Mouse (Mus musculus) hindbrain, embryonic 14.5 days (tissue): ENCODE data around the gene Irs1. TPM values are rescaled to one million over a fixed set of nuclear protein-coding genes. Genes with fewer than 3 reads are reported as not detected.

Experiments used
- ATAC-seq: fragments of 200-750 bp; cut with Nextera tagmentation; 2 replicates; pipeline ENCODE4 v1.8.0; 2017; ENCODE audit warnings: moderate number of reproducible peaks, mild to moderate bottlenecking, moderate TSS enrichment, moderate library complexity; ENCODE audit not compliant: low FRiP score
- DNase-seq: peaks from one replicate; pipeline ENCODE4 v3.0.0-alpha.2; 2015; ENCODE audit warnings: low spot score
- H3K27ac ChIP-seq: fragments of 300-500 bp; sonication (generic); 2 replicates; pipeline ENCODE4 v1.5.1; 2014; ENCODE audit warnings: mild to moderate bottlenecking, moderate library complexity
- H3K27me3 ChIP-seq: fragments of 300-500 bp; sonication (generic); 2 replicates; pipeline ENCODE4 v1.6.1; 2014; ENCODE audit warnings: mild to moderate bottlenecking, low read length, mixed read lengths; ENCODE audit not compliant: control insufficient read depth, insufficient read depth
- H3K36me3 ChIP-seq: fragments of 300-500 bp; sonication (generic); replicated peaks from 2 replicates; pipeline ENCODE4 v1.6.1; 2014; ENCODE audit not compliant: control insufficient read depth, insufficient read depth
- H3K4me1 ChIP-seq: fragments of 300-500 bp; sonication (generic); replicated peaks from 2 replicates; pipeline ENCODE4 v1.6.1; 2014; ENCODE audit warnings: antibody characterized with exemption, low read length, mixed read lengths; ENCODE audit not compliant: control insufficient read depth, insufficient read depth
- H3K4me2 ChIP-seq: fragments of 300-500 bp; sonication (generic); replicated peaks from 2 replicates; pipeline ENCODE4 v1.6.1; 2014; ENCODE audit warnings: mild to moderate bottlenecking, moderate library complexity
- H3K4me3 ChIP-seq: fragments of 300-500 bp; sonication (generic); replicated peaks from 2 replicates; pipeline ENCODE4 v1.5.1; 2014; ENCODE audit warnings: mild to moderate bottlenecking, low read length
- H3K9ac ChIP-seq: fragments of 300-500 bp; sonication (generic); 2 replicates; pipeline ENCODE4 v1.6.1; 2014
- H3K9me3 ChIP-seq: fragments of 300-500 bp; sonication (generic); 2 replicates; pipeline ENCODE4 v1.6.1; 2016; ENCODE audit warnings: low read length; ENCODE audit not compliant: control insufficient read depth
- WGBS: fragments of 180-500 bp; shearing (Covaris S2); extraction: QIAGEN DNeasy Blood & Tissue Kit; methylation state at CpG from one replicate; pipeline ENCODE4 v1.1.7; 2014; 5-methylcytosine and 5-hydroxymethylcytosine counted together
- polyA plus RNA-seq: library from polyadenylated mRNA; unstranded; fragments of >200 nt; fragmentation: Nextera tagmentation; extraction: Ambion mirVana; gene quantifications from 2 replicates; pipeline ENCODE4 v1.2.1, GENCODE M21; 2014

Gene Irs1
- polyA plus RNA-seq, 1 experiment from 2014 or later: 10.2 TPM

- Histone ChIP-seq H3K27ac (no peak overlapping the region), H3K4me3 (no peak overlapping the region), H3K4me2 (no peak overlapping the region), H3K36me3 (peaks cover 10% of the 10 kb centered on the region), H3K4me1 (no peaks in the 10 kb centered on the region), H3K27me3 (no peaks in the 10 kb centered on the region), H3K9me3 (no peaks in the 10 kb centered on the region), H3K9ac (no peak overlapping the region)
- WGBS: 80% methylated on average over 3 of the region's 3 CpGs
- ATAC-seq (no peak), DNase-seq (no peak)
Measured at GRCm38 (mm10) chr1:82239409-82240201, 51.6 kb downstream of the Irs1 start.

DNA sequence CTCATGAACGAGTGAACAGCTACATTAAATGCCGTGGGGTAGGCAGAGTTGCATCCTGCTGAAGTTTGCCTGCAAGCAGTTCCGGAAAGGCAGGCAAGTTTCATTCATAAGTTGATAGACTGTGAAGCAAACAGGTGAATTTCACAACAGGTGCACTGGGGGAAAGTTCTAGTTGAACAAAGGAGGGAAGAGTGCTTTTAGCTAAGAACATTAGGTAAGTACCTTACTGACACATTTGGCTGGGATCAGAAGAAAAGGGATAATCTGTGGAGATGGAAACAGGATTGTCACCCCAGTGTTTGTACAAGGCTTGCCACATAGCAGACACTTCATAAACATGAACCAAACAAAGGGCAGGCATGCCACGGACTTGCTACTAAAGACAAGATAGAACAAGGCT, 53.0 kb downstream of the Irs1 start:
- H3K9me3 ChIP-seq: no peaks in the 10 kb centered on the region
- H3K4me2 ChIP-seq: no peak overlapping the region
- no peak overlapping the region for H3K4me3 ChIP-seq
- no peak overlapping the region for H3K9ac ChIP-seq
- no peaks in the 10 kb centered on the region for H3K4me1 ChIP-seq
- DNase-seq: no peak
- no peak for ATAC-seq
- no peaks in the 10 kb centered on the region for H3K27me3 ChIP-seq
- peaks cover 10% of the 10 kb centered on the region for H3K36me3 ChIP-seq
- WGBS: 81% methylated on average over 4 of the region's 4 CpGs
- no peak overlapping the region for H3K27ac ChIP-seq

DNA sequence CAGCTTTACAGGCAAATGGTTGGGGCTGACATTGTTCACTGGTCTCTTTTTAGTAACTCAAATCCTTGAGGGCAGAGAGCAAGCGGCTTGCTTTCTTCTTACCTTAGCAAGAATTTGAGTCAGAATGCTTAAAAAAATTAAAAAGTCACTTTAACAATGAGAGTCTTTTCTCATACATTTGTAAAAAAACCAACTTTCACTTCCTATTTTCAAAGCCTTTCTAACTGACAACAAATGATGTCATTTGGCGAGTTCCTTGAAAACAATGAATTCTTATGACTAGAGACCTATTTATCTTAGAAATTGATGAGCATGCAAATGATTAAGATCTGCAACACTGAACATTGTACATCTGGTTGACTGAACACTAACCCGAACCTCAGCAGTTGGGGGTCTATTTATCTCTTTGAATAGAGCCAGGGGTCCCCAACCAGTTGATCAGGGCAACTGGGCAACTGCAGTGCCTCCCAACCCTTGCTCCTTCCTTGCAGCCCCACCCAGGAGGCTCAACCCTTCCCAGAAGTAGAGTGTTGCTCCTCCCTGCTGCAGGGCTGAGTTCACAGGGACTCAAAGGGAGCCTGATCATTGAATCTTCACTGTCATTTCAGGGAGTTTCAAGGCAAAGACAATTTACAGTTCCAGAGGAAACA, 55.6 kb downstream of the Irs1 start:
- DNase-seq (no peak), ATAC-seq (no peak)
- Histone ChIP-seq H3K36me3 (peaks cover 10% of the 10 kb centered on the region), H3K4me1 (no peaks in the 10 kb centered on the region), H3K9ac (no peak overlapping the region), H3K4me2 (no peak overlapping the region), H3K27ac (no peak overlapping the region), H3K4me3 (no peak overlapping the region), H3K9me3 (no peaks in the 10 kb centered on the region), H3K27me3 (no peaks in the 10 kb centered on the region)
- WGBS: 47% methylated on average over 3 of the region's 3 CpGs

DNA sequence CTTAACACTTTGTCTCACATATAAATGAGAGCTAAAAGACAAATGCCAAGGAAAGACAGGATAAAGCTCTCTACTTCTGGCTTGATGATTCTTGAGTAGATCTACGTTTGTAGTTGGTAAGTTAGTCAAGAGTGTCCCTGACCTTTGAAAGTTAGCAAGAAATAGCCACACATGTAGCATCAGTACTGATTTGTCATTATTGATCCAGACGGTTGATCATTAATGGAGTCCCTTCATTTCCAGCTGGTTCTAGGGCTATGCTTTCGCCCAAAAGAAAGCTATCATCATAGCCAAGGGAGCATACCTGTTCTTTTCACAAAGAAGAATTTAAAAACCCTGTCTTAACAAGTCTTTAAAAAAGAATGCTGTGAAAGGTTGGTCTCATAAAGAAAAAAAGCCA, 56.6 kb downstream of the Irs1 start:
- Histone ChIP-seq H3K27me3 (no peaks in the 10 kb centered on the region), H3K27ac (no peak overlapping the region), H3K9ac (no peak overlapping the region), H3K36me3 (peaks cover 10% of the 10 kb centered on the region), H3K4me2 (no peak overlapping the region), H3K9me3 (no peaks in the 10 kb centered on the region), H3K4me3 (no peak overlapping the region), H3K4me1 (no peaks in the 10 kb centered on the region)
- DNase-seq: no peak
- WGBS: 86% methylated on average over 3 of the region's 3 CpGs
- ATAC-seq: no peak

GRCm38 (mm10) chr1:82232812-82233211, 58.4 kb downstream of the Irs1 start, which contains the start of gene Gm9747:
Gm9747 (plus strand) TSS chr1:82233112.
- DNase-seq (no peak), ATAC-seq (no peak)
- no peak within 1 kb of the TSS for H3K4me3 ChIP-seq
- no peak within 1 kb of the TSS for H3K27ac ChIP-seq
- H3K27me3 ChIP-seq: no peaks in the 10 kb centered on the region
- H3K9ac ChIP-seq: no peak within 1 kb of the TSS
- no peak within 1 kb of the TSS for H3K4me2 ChIP-seq
- H3K9me3 ChIP-seq: no peaks in the 10 kb centered on the region
- H3K36me3 ChIP-seq: peaks cover 10% of the 10 kb centered on the region
- H3K4me1 ChIP-seq: no peaks in the 10 kb centered on the region
- 96% methylated on average over 3 of the region's 3 CpGs for WGBS

DNA sequence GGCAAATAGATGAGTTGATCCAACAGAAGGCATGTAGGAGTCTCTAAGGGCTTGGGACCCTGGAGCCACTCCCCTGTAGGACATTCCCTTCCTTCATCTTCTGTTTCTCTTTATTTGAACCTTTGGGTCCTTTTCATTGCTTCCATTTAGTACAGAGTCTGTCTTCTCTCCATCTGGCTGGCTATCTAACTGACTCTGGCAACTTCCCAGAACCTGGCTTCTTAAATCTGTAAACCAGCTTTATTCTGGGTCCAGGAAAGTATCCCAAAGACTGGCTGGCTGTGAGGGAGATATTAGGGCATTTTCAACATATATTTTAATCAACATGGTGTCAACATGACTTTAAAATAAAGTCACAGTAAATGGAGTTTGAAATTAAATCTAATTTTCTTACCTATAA, 62.4 kb downstream of the Irs1 start:
- Histone ChIP-seq H3K27ac (no peak overlapping the region), H3K4me3 (no peak overlapping the region), H3K9ac (no peak overlapping the region), H3K9me3 (no peaks in the 10 kb centered on the region), H3K36me3 (no peaks in the 10 kb centered on the region), H3K4me2 (no peak overlapping the region), H3K4me1 (no peaks in the 10 kb centered on the region), H3K27me3 (no peaks in the 10 kb centered on the region)
- DNase-seq (no peak), ATAC-seq (no peak)

GRCm38 (mm10) chr1:82223042-82223795, 68.0 kb downstream of the Irs1 start:
- WGBS: 93% methylated on average over 5 of the region's 5 CpGs
- no peak overlapping the region for H3K9ac ChIP-seq

DNA sequence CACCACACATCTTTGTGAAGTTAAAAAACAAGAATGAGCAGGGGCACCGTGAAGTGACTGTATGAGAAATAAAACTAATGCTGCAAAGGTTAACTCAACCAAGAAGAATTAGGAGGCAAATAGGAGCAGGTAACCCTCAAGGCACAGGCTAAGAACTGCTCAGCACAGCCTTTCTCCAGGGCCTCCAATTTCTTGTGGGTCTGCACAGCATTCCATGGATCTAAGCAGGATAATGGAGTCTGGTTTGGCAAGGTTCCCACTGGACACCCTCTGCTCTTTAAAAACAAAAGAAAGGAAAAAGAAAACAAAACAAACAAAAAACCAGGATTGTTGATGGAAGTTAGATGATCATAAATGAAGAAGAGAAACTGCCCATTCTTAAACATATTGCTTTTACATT, 69.8 kb downstream of the Irs1 start:
- ATAC-seq (no peak), DNase-seq (no peak)
- Histone ChIP-seq H3K4me3 (no peak overlapping the region), H3K4me2 (no peak overlapping the region), H3K36me3 (no peaks in the 10 kb centered on the region), H3K9me3 (no peaks in the 10 kb centered on the region), H3K4me1 (0 out of 2 replicates have a peak, but pooled peaks cover 5% of the 10 kb centered on the region), H3K9ac (no peak overlapping the region), H3K27me3 (no peaks in the 10 kb centered on the region), H3K27ac (no peak overlapping the region)
- WGBS: 55% methylated on average over 1 of the region's 1 CpGs

More at GRCm38 (mm10) chr1:82223042-82223795, 68.0 kb downstream of the Irs1 start:
- no peak overlapping the region for H3K4me2 ChIP-seq
- H3K27ac ChIP-seq: no peak overlapping the region
- no peaks in the 10 kb centered on the region for H3K36me3 ChIP-seq
- DNase-seq: no peak
- no peaks in the 10 kb centered on the region for H3K9me3 ChIP-seq
- no peak for ATAC-seq
- no peaks in the 10 kb centered on the region for H3K27me3 ChIP-seq
- no peak overlapping the region for H3K4me3 ChIP-seq
- H3K4me1 ChIP-seq: 0 out of 2 replicates have a peak, but pooled peaks cover 5% of the 10 kb centered on the region

DNA sequence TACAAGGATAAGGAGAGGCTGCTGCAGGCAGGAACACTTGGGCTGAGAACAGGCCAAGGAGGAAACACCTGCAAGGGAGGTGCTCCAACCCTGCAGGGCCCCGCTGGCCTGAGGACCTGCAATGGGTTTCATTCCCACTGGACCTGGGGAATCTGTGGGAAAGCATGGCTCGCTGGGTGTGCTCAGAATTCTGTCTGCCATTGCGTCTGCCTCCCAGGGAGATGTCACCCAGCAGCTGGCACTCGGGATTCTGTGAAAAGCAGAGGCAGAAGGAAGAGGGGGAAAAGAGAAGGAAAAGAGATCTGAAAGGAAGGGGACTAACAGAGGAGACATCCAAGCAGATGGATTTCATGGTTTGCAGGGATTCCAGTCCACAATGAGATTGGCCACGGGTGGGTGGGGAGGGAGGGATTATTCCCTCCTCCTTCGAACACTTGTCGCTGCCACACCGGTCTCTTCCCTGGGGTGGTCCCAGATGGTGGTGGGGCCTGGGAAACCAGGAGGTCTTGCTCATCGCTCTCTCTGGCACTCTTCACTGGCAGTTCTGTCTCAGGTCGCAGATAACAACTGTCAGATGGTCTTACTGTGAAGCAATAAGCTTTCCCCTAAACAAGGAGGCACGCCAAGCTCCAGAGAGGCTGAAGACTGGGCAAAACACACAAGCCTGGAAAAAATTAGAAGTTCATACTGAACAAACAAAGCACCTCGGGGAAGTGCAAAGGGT, 70.4 kb downstream of the Irs1 start:
- DNase-seq (no peak), ATAC-seq (no peak)
- Histone ChIP-seq H3K9me3 (no peaks in the 10 kb centered on the region), H3K4me1 (0 out of 2 replicates have a peak, but pooled peaks cover 5% of the 10 kb centered on the region), H3K4me3 (no peak overlapping the region), H3K36me3 (no peaks in the 10 kb centered on the region), H3K4me2 (no peak overlapping the region), H3K9ac (no peak overlapping the region), H3K27me3 (no peaks in the 10 kb centered on the region), H3K27ac (no peak overlapping the region)
- WGBS: 37% methylated on average over 12 of the region's 12 CpGs
